9 mouse cellular contexts compared by ENCODE assay signal in genomic region chr10:52274001-52274909, GRCm38 (mm10). TPM values are rescaled to one million over a fixed set of nuclear protein-coding genes. Genes with fewer than 3 reads are reported as not detected.
DNase-seq lines count a peak whose midpoint lies in the region; ATAC-seq lines count a peak whose summit lies in the region.
"Had no signal": no experiment of that assay in that cellular context is flagged by ENCODE, and none has a peak within 500 bp of the region (broad histone marks: within the 10 kb centered on the region; RNA-seq: fewer than 3 reads in every experiment).

No protein-coding gene starts in this region.

- no peaks in the 10 kb centered on the region for H3K27me3 ChIP-seq in midbrain, embryonic 11.5 days (ENCODE audit: control insufficient read depth, insufficient read depth, low read length)

- DNase-seq in cerebellum, adult 8-10 months, result peak; percentile 11
- DNase-seq in layer of hippocampus, postnatal 10 days (ENCODE audit: low spot score in 2 of 2), result peak; percentile 37 to 49
- DNase-seq in layer of hippocampus, adult 18-20 months (ENCODE audit: low spot score in 2 of 2), result no peak
- DNase-seq in cerebellum, postnatal 36 days, result peak; percentile 21 to 25
- peak; percentile 90 for DNase-seq in midbrain, embryonic 11.5 days (ENCODE audit: low spot score, missing footprints)
- DNase-seq in retina, embryonic 14.5 days (ENCODE audit: low spot score), result no peak
- DNase-seq in thymus, postnatal 36 days, result no peak
- DNase-seq: B cell, adult 2 months had no signal

- peaks cover 10% of the 10 kb centered on the region for H3K4me1 ChIP-seq in midbrain, embryonic 11.5 days (ENCODE audit: control insufficient read depth, insufficient read depth, low read length)

- H3K27ac ChIP-seq in midbrain, embryonic 11.5 days (ENCODE audit: low read depth, low read length), result peak overlapping the region; percentile 0; the same call in 1 of the 2 replicates

- H3K36me3 ChIP-seq in midbrain, embryonic 11.5 days (ENCODE audit: control insufficient read depth, insufficient read depth, low read length), result no peaks in the 10 kb centered on the region

- H3K9me3 ChIP-seq in midbrain, embryonic 11.5 days (ENCODE audit: control insufficient read depth, low read length), result no peaks in the 10 kb centered on the region

- H3K4me2 ChIP-seq in midbrain, embryonic 11.5 days, result no peak overlapping the region

- no peak overlapping the region for H3K4me3 ChIP-seq in midbrain, embryonic 11.5 days (ENCODE audit: low read depth, low read length)

- no peak for ATAC-seq in cerebellum, adult (ENCODE audit: insufficient number of reproducible peaks, low FRiP score, low TSS enrichment)
- peak; percentile 45 for ATAC-seq in midbrain, embryonic 11.5 days (ENCODE audit: low FRiP score)

- 13% methylated on average over 8 of the region's 8 CpGs for WGBS in midbrain, embryonic 11.5 days

- H3K9ac ChIP-seq in midbrain, embryonic 11.5 days (ENCODE audit: low read length), result no peak overlapping the region

RNA-seq across cellular contexts. Expression of gene Dcbld1, which starts 40.8 kb away (rescaled TPM):
- 10 to 100 TPM; 12.1 to 12.5 TPM for total RNA-seq in layer of hippocampus, postnatal 10 days (2021)
- 1 to 10 TPM; 5.7 to 6.4 TPM for total RNA-seq in layer of hippocampus, adult 18-20 months (2021)
- 16.5 and 17.4 TPM in 2 replicates for polyA plus RNA-seq in midbrain, embryonic 11.5 days (2014; fragmentation: Nextera tagmentation; extraction: Ambion mirVana)

Comparison
In these comparisons a context has a peak if more than half of its experiments do, and no peak if none do; other contexts are left out.
1. DNase-seq: peak in cerebellum, adult 8-10 months (single experiment), layer of hippocampus, postnatal 10 days (2 of 2), cerebellum, postnatal 36 days (2 of 2) and midbrain, embryonic 11.5 days (single experiment); none in layer of hippocampus, adult 18-20 months (0 of 2), retina, embryonic 14.5 days (single experiment) and thymus, postnatal 36 days (0 of 2).